Mouse (Mus musculus): Measurements from ENCODE around the gene Eif3i. TPM values are rescaled to one million over a fixed set of nuclear protein-coding genes. Genes with fewer than 3 reads are reported as not detected.
"Not testable (repeated sequence)": the region's sequence is repeated elsewhere in the genome, so short reads cannot be mapped to it uniquely, and the experiment has no call there.

Eif3i gene
- polyA plus RNA-seq, 2 experiments from 2014 or later = 337 to 353 TPM

DNA sequence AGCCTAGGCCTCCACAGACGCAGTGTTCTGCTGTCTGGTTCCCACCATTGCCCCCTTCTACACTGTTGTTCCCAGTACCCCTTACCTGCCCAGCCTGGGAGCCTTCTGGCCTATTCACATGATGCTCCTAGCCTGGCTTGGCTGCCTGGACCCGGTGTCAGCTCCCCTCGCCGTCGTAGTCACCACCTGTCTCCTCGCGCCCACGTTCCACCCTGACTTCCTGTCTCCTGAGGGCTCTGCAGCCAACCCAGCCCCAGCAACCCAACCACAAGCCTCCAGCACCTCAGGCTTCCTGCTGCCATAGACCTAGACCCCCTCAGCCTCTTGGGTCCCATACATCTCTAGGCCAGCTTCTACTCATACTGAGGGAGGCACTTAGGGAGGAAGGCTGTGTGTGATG, 27.0 kb downstream of the Eif3i start, which contains the start of gene Lck:
TSS of gene Lck (minus strand) at position 212 of the 400 bp plus-strand sequence.
- ATAC-seq = peak; percentile 60

DNA sequence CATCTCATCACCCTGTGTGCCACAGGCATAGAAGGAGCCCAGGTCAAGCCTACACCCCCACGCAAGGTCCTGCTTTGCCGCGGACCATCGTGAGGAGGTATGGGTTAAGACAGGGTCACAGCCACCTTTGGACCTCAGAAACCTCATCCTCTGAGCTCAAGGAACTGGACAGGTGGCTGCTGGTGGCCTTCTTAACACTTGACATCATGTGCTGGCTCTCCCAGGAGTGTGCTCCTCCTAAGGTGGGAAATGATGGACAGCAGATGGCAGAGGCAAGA, 27.4 kb downstream of the Eif3i start:
- no peak for ATAC-seq

DNA sequence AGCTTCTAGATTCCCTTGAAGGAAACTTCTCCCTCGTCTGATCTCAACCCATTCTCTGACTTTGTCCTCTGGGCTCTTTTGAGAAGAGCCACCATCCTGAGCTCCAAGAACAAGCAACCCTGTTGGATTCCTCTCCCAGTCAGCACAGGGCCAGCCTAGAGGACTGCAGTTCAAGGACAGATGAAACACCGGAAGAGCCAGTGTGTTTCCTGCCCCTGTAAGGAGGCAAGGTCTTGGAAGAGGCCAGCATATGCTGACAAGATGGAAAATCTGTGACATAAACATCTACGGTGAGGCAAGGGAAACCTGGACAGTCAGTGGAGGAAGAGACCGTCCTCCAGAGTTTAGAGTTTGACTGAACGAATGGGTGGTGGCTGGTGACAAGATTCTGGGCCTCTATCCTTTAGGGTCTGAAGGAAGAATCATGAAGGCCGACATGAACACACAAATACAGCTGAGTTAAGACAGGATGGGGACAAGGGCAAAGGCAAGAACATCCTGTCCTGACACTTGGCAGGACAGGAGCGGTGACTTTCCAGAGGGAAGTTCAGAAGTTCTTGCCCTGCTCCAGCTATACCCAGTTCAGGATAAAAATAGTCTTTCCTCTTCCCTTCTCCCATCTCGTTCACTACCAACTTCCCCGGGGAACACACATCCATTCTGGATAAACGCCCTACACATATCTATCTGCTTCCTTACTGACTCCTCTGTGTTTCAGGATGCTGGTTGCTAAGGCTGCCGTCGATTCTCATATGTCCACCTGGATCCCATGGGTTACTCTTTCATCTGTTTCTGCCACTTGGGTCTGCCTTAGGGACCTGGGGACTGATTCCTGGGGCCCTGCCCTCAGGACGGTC, 28.0 kb downstream of the Eif3i start:
- ATAC-seq = peak; percentile 4

DNA sequence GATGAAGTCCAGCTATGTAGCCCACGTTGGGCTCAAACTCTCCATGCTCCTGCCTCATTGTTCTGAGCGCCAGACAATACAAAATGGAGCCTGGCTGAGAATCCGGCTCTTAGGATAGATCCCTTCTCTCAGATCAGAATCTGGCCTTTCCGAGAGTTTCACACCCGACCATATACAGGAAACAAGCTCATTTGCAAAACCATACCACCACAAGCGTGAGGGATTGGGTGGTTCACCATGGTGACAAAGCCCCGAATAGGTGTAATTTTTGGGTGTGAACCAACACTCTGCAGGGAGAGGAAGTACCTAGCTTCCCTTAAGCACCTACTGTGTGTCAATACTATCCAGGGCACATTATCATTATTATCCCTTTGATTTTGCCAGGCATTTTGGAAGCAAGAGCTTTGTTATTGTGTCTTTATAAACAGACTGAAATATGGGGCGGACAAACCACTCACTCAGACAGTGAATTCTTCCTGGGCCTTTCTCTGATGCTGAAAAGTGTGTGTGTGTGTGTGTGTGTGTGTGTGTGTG, 28.8 kb downstream of the Eif3i start:
- peak; percentile 2 for ATAC-seq

DNA sequence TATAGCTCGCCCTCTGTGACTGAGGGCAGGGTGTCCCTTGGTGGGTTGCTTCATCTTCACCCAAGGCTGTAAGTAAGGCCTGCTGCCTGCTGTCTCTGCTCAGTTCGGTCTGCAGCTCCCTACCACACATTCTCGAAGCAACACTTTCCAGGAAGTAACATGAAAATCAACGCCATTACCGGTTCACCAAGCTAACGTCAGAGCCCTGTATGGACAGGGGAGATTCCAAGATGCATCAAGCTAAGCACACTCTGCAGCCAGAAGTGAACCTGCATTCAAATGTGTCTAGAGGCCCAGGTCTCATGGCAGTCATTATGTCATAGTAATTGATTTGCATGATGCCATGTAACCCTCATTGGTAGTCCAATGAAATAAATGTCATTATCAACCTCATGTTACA, 30.4 kb downstream of the Eif3i start:
- peak; percentile 52 for ATAC-seq

DNA sequence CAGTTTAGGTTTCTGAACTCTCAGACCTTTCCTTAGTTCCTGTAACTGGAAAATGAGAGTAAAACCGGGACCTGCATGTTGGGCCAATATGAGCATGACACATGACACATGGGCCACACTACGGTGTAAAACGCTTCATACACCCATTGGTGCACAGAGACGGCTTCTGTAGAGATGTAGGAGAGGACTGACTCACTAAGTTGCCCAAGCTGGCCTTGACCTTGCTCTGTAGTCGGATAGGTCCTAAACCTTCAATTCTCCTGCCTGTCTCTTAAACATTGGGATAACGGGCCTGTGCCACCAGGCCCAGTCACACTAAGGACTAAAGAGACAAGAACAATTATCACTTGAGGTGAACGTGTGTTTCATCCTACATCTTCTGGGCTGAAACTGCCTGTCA, 32.1 kb downstream of the Eif3i start:
- no peak for ATAC-seq

DNA sequence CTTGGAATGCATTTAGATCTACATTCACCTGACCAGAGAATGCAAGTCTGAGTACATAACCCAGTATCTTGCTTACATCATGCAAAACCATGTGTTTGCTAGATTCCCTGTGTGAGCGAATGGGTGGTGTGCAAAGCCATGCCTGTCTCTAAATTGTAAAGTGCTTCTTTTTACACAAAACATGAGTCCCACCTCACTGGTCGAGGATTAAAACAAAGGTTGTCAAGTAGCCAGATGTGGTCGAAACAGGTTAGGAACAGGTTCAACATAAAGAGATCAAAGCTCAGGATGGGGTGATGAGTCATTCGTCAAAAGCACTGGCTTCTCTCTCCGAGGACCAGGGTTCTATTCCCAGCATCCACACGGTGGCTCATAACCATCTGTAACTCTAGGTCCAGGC, 35.3 kb downstream of the Eif3i start:
- ATAC-seq = peak; percentile 53

DNA sequence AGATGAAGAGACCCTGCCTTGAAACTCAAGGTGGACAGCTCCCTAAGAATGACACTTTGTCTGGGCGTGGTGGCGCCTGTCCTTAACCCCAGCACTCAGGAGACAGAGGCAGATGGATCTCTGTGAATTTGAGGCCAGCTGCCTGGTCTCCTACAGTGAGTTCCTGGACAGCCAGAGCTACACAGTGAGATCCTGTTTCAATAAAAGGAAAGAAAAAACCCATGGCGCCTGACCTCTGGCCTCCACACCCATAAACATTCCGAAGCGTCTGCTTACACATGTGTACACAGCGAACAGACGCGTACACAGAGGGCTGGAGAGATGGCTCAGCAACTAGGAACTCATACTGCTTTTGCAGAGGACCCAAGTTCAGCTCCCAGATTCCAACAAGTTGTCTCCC, 36.7 kb downstream of the Eif3i start:
- ATAC-seq = no peak

DNA sequence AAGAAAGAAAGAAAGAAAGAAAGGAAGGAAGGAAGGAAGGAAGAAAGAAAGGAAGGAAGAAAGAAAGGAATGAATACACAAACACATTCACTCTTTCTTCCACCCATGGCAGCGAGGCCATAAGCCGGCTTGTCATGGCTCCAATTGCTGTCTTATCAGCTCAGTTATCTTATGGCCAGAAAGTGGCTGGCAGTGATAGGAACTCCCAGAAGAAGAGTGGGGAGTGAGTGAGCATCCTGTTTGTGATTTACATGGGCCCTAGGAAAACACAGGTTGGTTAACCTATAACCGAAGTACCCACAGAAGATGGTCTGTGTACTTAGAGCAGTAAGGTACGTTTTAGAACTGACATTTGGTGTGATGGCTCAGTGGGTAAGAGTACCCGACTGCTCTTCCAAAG, 39.3 kb downstream of the Eif3i start:
- ATAC-seq = no peak

DNA sequence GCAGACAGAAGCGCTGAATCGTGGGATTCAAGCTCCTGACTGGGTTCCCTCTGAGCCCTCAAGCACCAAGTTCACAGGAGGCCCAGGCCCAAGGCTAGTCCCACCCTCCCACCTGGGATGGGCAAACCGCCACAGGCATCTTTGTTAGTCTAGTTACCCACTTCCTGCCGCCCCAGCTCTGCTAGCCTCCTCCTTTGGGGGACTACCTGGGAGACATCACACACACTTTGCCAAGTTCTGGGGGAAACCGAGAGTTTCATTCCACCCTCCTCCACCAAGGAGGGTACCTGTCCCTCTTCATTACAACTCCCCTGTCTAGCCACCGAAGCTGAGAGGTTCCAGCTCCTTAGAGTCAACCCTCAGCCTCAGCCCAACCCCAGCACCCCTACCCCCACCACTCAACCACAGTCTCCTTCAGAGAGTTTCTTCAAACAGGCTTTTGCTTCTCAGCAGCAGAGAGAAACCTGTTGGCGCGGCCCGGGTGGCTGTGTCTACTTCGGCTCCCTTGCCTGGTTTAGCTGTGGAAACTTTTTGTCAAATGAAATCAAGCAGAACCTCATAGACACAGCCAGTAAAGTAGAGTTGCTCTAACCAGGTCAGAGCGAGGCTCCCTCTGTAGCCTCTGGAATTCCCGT, 42.0 kb downstream of the Eif3i start:
- ATAC-seq = peak; percentile 84

DNA sequence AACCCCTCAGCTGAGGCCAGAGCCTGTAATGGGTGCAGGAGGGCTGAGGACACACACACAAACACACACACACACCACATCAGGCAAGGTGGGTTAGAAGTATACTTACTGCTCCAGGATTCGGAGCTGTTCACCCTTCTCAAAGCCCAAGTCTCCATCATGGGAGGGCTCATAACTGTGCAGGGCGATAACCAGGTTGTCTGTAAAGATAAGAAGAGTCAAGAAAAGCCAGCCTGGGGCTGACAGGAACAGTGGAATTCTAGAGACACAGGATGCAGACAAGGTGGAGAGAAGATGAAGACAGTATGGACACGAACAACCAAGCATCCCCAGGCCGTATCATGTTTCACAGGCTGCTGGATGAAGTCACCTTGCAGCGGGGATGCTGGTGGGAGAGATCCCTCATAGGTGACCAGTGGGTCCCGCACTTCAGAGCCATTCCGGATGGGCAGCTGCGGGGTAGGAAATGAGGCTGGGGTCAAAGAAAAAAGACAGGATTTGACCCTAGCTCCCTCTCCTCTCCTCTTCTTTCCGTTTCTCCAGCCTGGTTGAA, 43.1 kb downstream of the Eif3i start:
- ATAC-seq = no peak

DNA sequence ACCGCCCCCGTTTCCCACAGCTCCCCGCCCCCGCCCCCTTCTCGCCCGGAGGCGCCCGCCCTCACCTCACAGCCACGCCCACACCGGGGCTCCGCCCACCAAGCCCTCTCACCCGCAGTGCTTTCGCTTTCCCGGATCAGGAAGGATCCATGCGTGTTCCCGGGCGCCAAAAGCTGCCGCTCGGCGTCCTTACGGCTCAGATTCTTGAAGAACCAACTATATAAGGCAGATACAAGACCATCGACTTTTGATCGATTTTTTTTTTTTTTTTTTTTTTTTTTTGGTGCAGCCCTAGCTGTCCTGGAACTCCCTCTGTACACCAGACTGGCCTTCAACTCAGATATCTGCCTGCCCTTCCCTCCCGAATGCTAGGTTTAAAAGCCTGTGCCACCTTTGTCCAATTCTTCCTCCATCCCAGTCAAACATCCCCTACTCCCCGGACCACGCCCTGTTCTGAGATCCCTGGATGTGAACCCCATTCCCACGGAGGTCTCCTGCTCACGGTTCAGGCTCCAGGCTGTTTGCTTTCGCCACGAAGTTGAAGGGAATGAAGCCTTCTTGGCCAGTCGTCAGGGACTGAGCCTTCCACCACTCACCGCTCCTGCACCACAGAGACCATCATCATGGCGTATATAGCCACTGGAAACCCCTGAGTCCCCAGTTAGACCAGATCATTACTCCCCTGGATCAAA, 43.8 kb downstream of the Eif3i start:
- peak; percentile 36 for ATAC-seq

DNA sequence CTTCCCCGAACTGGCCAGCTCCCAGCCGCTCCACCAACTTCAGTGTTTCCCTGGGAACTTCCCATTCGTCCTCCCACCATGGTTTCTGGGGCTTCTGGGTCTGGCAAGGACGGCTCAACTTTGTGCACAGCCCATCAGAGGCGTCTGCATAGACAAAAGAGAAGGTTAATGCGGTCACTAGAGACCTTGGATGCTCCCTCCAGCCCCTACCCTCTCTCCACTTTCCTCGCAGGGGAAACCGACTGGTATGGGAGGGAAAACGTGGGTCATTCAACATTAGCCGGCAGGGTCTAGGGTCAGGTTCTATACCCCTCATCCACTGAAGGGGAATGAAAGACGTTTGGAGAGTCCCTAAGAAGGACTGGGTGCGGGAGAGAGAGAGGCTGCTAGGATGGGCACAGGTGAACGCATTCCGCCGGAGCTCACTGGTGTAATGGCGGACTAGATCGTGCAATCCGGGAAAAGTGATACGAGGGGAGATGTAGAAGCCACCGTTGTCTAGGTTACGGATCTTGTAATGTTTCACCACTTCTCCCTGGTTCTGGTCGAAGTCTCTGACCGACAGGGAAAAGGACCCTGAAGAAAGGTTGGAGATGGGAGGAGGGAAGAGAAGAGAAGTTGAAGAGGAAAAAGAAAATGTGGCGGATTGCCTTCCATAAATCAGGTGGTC, 44.5 kb downstream of the Eif3i start:
- ATAC-seq = no peak

DNA sequence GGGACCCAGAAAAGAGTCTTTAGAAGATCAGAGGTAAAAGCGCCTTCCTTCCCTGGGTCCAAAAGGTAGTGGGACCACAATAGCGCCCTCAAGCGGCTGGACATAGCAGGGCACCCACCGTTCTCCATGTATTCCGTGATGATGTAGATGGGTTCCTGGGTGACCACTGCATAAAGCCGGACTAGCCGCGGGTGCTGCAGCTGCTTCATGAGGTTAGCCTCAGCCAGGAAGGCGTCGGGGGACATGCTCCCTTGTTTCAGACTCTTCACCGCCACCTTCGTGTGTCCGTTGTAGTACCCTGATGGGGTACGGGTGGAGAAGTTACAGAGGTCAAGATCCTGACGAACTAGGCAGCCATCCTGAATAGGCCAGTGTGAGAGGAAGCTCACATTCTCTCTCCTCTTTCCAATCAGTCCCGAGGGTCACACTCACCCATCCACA, 45.0 kb downstream of the Eif3i start:
- ATAC-seq = no peak

DNA sequence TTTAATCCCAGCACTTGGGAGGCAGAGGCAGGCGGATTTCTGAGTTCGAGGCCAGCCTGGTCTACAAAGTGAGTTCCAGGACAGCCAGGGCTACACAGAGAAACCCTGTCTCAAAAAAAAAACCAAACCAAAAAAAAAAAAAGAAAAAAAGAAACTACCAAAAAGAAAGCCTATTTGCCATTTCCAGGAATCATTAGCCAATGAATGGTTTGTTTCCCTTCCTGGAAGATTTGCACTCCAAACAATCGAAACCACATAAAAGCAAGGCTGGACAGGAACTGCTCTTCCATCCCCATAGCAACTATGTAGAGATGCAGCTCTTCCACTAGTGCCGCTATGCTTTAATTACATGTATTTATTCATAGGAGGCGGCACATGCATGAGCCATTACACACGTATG, 45.9 kb downstream of the Eif3i start:
- ATAC-seq = not testable (repeated sequence)

DNA sequence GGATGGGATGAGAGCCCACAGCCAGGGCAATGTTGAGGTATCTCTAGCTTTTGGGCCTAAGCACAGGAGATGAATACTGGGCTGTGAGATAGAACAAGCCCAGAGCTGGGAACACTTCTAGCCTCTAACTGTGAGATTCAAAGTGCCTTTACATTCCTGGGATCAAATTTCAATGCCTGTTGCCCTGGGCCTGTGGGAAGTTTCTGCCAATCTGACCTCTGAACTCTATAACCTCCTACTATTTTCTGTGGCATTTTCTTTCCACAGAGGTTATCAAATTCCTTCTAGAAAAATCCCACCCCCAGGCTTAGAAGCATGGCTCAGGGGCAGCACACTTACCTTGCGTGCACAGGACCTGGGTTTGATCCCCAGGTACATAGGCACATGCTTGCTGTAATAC, 50.2 kb downstream of the Eif3i start:
- ATAC-seq = no peak

DNA sequence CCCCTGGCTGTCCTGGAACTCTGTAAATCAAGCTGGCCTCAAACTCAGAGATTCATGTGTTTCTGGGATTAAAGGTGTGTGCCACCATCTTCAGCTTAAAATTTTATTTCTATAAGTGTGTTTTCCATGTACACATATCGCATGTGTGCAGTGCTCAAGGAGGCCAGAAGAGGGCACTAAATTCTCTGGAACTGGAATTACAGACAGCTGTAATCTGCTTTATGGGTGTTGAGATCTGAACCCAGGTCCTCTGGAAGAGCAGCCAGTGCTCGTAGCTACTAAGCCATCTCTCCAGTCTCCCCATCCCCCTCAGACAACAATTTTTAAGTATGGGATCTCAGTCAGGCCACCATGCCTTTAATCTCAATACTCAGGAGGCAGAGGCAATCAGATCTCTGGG, 51.1 kb downstream of the Eif3i start:
- peak; percentile 40 for ATAC-seq

DNA sequence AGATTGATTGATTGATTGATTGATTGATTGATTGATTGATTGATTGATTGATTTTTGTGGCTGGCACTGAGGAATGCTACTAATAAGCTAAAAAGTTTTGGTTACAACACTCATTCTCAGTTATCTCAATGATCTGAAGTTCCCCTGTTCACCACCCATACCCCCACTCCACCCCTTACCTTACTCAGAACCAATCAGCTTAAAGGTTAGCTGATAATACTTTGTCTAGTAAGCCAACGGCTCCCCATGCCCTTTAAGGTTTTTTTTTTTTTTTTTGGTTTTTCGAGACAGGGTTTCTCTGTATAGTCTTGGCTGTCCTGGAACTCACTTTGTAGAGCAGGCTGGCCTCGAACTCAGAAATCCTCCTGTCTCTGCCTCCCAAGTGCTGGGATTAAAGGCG, 52.8 kb downstream of the Eif3i start:
- peak; percentile 40 for ATAC-seq

DNA sequence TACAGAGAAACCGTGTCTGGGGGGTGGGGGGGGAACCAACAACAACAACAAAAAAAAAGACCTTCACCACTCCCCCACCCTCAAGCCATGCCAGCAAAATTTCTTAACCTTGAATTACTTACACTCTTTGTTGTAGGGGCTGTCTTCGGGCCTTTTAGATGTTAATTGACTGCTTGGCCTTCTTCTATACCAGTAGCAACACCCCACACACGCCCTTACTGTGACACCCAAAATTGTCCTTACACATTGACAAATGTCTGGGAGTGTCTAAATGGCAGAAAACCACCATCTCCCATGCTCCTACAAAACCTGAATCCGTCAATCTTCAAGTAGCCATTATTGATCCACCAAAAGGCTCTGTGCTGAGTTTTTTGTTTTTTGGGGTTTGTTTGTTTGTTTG, 56.3 kb downstream of the Eif3i start:
- ATAC-seq = no peak

DNA sequence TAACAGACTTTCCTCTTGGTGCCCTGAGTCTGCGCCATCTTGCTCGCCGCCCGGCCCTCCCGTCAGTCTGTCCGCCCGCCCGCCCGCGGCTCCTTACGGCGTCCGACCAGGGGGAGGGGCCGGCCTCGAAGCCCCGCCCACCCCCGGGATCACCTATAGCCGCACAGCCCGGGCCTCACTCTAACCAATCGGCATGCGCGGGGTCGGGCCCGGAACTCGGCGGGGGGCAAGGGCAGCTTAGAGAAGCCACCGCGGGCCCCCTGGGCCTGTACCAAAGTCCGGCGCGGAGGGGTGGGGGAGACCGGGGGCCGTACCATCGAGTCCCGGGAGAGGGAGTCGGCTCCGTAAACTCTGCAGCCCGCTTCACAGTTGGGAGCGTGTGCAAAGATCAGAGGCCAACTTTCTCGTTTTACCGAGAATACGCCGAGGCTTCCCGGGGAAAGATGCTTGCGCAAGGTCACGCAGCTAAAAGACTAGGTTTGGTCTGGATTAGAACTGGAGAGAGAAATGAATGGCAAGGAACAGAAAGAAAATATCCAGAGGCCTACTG, 57.8 kb downstream of the Eif3i start, which contains the start of gene Hdac1:
TSS of gene Hdac1 (minus strand) at position 122 of the 550 bp plus-strand sequence.
- peak; percentile 92 for ATAC-seq
